Mouse (Mus musculus): ENCODE data around the gene Krtap19-5.

The Krtap19-5 gene

GRCm38 (mm10) chr16:88896357-88896756 lies at the start of gene Krtap19-5:
Gene Krtap19-5 (minus strand): TSS chr16:88896457.
- no peak for DNase-seq (ENCODE audit: low spot score)

- DNase-seq (ENCODE audit: low spot score), result no peak
Measured at GRCm38 (mm10) chr16:88941106-88941505, 44.8 kb upstream of the Krtap19-5 start.

DNA sequence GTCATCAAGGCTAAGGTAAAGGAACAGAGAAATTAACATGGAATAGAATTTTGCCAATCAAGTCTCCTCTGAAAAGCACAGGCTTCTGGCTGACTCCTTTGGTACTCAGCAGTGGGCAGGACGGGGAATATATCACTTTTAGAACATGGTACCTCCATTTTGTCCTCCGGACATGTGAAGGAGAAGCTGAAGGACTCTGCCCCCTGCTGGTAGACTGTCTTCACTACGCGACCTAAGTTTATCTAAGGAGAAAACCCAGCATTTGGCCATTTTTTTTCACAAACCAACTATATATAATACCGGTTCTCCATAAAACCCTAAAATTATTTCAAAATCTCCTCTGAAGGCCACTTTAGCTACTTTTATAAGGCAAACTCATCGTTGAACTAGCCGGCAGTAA lies 42.0 kb upstream of the Krtap19-5 start:
- peak; percentile 2 for DNase-seq (ENCODE audit: low spot score)

DNA sequence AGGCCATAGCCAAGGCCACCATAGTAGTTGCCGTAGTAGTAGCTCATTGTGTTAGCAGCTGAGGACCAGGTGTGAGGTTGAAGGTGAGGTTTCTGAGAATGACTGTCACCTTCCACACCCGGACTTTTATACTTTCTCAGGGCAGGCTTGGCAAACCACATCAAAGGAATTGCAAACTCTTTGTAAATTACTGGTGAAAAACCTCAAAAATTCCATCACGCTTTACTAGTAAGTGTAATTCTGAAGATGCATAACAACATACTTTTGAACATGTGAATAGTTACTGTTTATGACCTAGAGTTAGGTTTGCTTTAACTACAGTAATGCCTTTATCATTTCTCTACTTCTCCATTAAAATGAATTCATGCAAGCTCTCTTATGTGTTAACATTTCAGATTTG lies 35.9 kb upstream of the Krtap19-5 start, which contains the start of gene Krtap19-9b:
Krtap19-9b (minus strand) TSS at position 101 of the 400 bp plus-strand sequence.
- DNase-seq (ENCODE audit: low spot score), result no peak

- DNase-seq (ENCODE audit: low spot score), result no peak
Measured at GRCm38 (mm10) chr16:88886870-88887269, 9.4 kb downstream of the Krtap19-5 start.

GRCm38 (mm10) chr16:88884989-88885388 lies 11.3 kb downstream of the Krtap19-5 start, which contains the start of gene Krtap19-4:
Gene Krtap19-4 (minus strand): TSS chr16:88885089.
- DNase-seq (ENCODE audit: low spot score), result no peak

GRCm38 (mm10) chr16:88877938-88878337 lies 18.3 kb downstream of the Krtap19-5 start, which contains the start of gene Krtap19-3:
Gene Krtap19-3 (minus strand): TSS chr16:88878038.
- no peak for DNase-seq (ENCODE audit: low spot score)

DNA sequence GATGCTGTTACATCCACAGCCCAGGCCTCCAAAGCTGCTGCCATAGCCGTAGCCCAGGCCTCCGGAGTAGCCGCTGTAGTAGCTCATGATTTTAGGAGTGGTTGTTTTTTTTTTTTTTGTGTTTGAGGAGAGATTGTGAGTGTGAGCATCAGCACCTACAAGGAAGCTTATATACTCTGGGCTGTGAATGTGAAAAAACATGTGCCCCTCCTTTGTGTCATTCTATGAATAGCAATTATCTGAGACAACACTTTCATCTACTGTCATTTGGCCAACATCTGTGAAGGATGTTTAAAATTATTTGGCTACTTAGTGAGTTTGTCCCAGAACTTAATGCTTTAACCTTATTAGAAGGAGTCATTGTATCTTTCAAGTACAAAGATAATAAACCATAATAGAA lies 22.1 kb downstream of the Krtap19-5 start, which contains the start of gene Krtap19-2:
Krtap19-2 (minus strand) TSS at position 101 of the 400 bp plus-strand sequence.
- no peak for DNase-seq (ENCODE audit: low spot score)

DNA sequence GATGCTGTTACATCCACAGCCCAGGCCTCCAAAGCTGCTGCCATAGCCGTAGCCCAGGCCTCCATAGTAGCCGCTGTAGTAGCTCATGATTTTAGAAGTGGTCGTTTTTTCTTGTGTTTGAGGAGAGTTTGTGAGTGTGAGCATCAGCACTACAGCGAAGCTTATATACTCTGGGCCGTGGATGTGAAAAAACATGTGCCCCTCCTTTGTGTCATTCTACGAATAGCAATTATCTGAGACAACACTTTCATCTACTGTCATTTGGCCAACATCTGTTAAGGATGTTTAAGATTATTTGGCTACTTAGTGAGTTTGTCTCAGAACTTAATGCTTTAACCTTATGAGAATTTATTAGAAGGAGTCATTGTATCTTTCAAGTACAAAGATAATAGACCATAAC lies 26.9 kb downstream of the Krtap19-5 start, which contains the start of gene Krtap19-1:
Krtap19-1 (minus strand) TSS at position 101 of the 400 bp plus-strand sequence.
- DNase-seq (ENCODE audit: low spot score), result no peak

DNA sequence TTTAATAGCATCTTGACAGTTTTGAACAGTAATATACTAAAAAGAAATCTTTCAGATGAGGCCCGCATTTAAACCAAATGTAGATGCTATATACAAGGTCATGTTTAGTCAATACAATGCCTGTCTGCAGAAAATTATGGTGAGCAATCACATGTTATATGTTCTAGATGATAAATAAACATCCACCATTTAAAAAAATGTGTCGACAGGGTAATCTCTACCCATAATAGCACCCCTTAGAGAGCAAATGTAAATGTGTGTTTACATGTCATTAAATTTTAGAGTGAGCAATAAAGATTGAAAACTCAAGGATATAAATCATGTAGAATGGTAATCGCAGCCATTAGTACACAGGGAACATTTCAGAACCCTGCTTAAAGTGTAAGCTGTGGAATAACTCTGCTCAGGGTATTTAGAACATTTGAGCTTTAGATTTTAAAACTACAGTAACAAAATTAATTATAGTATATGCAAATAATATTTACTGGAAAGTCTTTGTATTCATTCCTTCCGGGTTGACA lies 31.3 kb downstream of the Krtap19-5 start:
- no peak for DNase-seq (ENCODE audit: low spot score)

DNA sequence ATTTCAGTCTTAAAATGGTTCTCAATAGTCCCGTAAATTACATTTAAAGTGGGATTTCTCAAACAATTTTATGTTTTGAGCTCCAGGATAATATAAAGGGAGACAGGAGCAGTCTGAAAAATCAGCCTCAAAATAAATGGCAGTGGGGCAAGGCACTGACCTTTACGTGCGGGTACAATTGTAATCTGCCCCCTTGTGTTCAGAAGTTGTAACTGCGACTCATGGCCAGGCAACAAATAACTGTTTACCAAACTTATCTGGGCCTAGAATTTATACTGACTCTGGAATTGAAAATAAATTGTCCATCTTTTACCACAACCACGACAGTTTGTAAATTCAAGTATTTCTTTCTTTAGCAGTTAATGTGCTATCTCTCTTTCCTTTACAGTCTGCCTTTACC lies 44.8 kb downstream of the Krtap19-5 start:
- no peak for DNase-seq (ENCODE audit: low spot score)

DNA sequence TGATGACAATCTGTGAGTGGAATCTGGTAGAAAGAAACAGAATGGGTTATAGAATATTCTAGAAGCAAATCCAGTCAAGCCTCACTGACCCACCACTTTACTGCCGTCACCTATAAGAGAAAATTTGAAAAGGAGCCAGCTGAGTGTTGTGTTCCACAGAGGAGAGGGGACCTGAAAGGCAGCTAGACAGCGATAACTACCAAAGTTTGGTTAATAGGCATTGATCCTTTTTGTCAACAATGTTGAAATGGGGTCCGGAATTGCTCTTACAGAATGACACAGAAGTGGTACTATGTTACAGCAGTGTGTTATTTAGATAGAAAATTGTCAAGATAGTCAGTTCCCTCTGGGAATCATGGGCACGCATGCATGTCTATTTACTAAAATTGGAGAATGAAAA lies 47.7 kb downstream of the Krtap19-5 start:
- DNase-seq (ENCODE audit: low spot score), result no peak

DNA sequence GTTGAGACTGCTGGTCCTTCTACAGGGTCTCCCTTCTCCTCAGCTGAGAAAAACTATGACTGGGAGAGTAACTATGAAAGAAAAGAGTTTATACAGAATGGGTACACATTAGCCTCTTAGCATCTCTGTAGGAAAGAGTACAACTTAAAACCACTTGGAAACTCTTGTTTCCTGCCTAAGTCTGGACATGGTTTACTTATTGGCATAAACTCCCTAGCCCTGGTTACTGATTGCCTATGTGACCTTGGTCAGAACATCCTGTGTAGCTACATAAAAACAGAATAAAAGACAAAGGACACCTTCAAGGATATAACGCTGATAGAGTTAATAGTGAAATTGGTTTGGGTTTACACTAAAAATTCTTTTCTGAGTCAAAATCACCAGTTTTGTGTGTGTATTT lies 48.9 kb downstream of the Krtap19-5 start:
- DNase-seq (ENCODE audit: low spot score), result no peak

Measured in c-Kit-positive CD71-positive TER-119-positive erythroid progenitor cells, embryonic 14.5 days (primary cell).